Mouse (Mus musculus) thymus, postnatal 36 days (tissue): ENCODE results near the gene Cacna2d3.

Experiments used
- DNase-seq, 2 experiments: peaks; one replicate each; pipeline ENCODE4 v3.0.0; 2022; ENCODE audit warnings: mixed read lengths in 2 of 2

The Cacna2d3 gene

GRCm38 (mm10) chr14:29721488-29722385 lies at the start of gene Cacna2d3:
Gene Cacna2d3, minus strand, starts transcription at chr14:29721864.
- DNase-seq: no peak

- DNase-seq: no peak
These were observed 47.8 kb upstream of the Cacna2d3 start for GRCm38 (mm10) chr14:29769486-29769885.

- DNase-seq: no peak
These were observed 31.2 kb upstream of the Cacna2d3 start for GRCm38 (mm10) chr14:29752876-29753275.

GRCm38 (mm10) chr14:29738751-29739150 lies 17.1 kb upstream of the Cacna2d3 start:
- no peak for DNase-seq

GRCm38 (mm10) chr14:29730256-29730655 lies 8.6 kb upstream of the Cacna2d3 start:
- no peak for DNase-seq

GRCm38 (mm10) chr14:29729009-29729408 lies 7.3 kb upstream of the Cacna2d3 start:
- DNase-seq: no peak

- DNase-seq: no peak
These were observed 5.9 kb upstream of the Cacna2d3 start for GRCm38 (mm10) chr14:29727596-29727995.

GRCm38 (mm10) chr14:29723267-29723666 lies 1.6 kb upstream of the Cacna2d3 start:
- DNase-seq: no peak

- DNase-seq: no peak
These were observed 940 bp upstream of the Cacna2d3 start for GRCm38 (mm10) chr14:29722386-29723221.

GRCm38 (mm10) chr14:29721131-29721487 lies 555 bp downstream of the Cacna2d3 start:
- no peak for DNase-seq

- no peak for DNase-seq
These were observed 1.2 kb downstream of the Cacna2d3 start for GRCm38 (mm10) chr14:29720334-29720911.

- DNase-seq: no peak
These were observed 9.0 kb downstream of the Cacna2d3 start for GRCm38 (mm10) chr14:29712621-29713020.

GRCm38 (mm10) chr14:29707561-29708335 lies 13.9 kb downstream of the Cacna2d3 start:
- DNase-seq: no peak

GRCm38 (mm10) chr14:29702762-29703161 lies 18.9 kb downstream of the Cacna2d3 start:
- no peak for DNase-seq

GRCm38 (mm10) chr14:29696131-29696530 lies 25.5 kb downstream of the Cacna2d3 start:
- DNase-seq: no peak

- DNase-seq: no peak
These were observed 49.1 kb downstream of the Cacna2d3 start for GRCm38 (mm10) chr14:29672436-29673050.

GRCm38 (mm10) chr14:29669826-29670225 lies 51.8 kb downstream of the Cacna2d3 start:
- DNase-seq: no peak

GRCm38 (mm10) chr14:29657006-29657405 lies 64.7 kb downstream of the Cacna2d3 start:
- DNase-seq: no peak

GRCm38 (mm10) chr14:29650591-29650990 lies 71.1 kb downstream of the Cacna2d3 start:
- DNase-seq: no peak

GRCm38 (mm10) chr14:29648721-29649120 lies 72.9 kb downstream of the Cacna2d3 start:
- no peak for DNase-seq

GRCm38 (mm10) chr14:29645421-29645820 lies 76.2 kb downstream of the Cacna2d3 start:
- no peak for DNase-seq

- DNase-seq: no peak
These were observed 78.4 kb downstream of the Cacna2d3 start for GRCm38 (mm10) chr14:29643217-29643616.
